Mouse (Mus musculus): ENCODE results near the gene Hdgfl2. TPM values are rescaled to one million over a fixed set of nuclear protein-coding genes. Genes with fewer than 3 reads are reported as not detected.

Gene Hdgfl2
- total and polyA plus RNA-seq, 2 experiments from 2014 or later = 96.4 to 114 TPM

- H3K4me1 ChIP-seq (ENCODE audit: insufficient read depth) = no peaks in the 10 kb centered on the region
- no peak overlapping the region for H3K9ac ChIP-seq
- ATAC-seq (no peak), DNase-seq (no peak)
- H3K4me3 ChIP-seq (ENCODE audit: low read depth, low read length) = no peak overlapping the region
- H3K9me3 ChIP-seq (ENCODE audit: low read length) = peaks cover 12% of the 10 kb centered on the region; the same call in 1 of the 2 replicates
- no peak overlapping the region for H3K4me2 ChIP-seq (ENCODE audit: low read depth)
- WGBS = 50% methylated on average over 12 of the region's 12 CpGs
- H3K27ac ChIP-seq (ENCODE audit: low read depth, low read length) = no peak overlapping the region
- no peak for TF ChIP-seq CTCF (IDR thresholded peaks at IDR 0.05; ENCODE audit: low read depth)
- H3K36me3 ChIP-seq (ENCODE audit: insufficient read depth) = peaks cover 16% of the 10 kb centered on the region
- peaks cover 33% of the 10 kb centered on the region for H3K27me3 ChIP-seq (ENCODE audit: insufficient read depth, low read length)
These were observed 40.0 kb downstream of the Hdgfl2 start for GRCm38 (mm10) chr17:56119431-56119830.

DNA sequence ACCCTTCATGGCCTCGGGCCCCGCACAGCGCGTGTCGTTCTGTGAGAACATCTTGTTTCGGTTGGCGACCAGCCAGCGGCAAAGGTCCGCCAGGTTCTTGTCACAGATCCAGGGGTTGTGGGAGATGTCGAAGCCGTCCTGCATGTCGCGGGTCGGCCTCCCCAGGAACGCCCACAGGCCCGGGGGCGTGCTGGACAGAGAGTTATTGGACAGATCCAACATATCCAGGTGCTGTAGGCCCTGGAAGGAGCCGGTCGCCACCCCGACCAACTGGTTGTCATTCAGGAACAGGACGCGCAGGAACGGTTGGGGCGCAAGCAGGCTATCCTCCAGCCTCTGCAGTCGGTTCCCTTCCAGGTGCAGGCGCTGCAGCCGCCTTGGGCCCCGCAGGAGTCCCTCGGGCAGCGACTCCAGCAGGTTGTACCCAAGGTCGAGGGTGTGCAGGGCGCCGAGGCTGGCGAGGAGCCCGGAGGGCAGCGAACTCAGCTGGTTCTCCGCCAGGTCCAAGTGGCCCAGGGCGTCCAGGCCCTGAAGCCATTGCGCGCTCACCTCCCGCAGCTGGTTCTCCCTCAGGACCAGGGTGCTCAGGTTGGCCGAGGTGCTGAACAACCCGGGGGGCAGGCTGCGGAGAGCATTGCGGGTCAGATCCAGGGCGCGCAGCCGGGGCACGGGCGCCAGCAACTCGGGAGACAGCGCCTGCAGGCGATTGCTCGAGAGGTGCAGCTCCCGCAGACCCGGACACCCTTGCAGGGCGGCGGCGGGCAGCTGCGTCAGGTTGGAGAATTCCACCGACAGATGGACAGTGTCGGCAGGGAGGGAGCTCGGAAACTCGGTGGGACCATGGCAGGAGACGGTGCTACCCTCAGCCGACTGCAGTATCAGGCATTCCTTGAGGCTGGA is 40.8 kb downstream of the Hdgfl2 start:
- Histone ChIP-seq H3K36me3 (ENCODE audit: insufficient read depth) (peaks cover 22% of the 10 kb centered on the region), H3K9ac (no peak overlapping the region), H3K27ac (ENCODE audit: low read depth, low read length) (no peak overlapping the region), H3K27me3 (ENCODE audit: insufficient read depth, low read length) (peaks cover 33% of the 10 kb centered on the region), H3K4me3 (ENCODE audit: low read depth, low read length) (no peak overlapping the region), H3K4me1 (ENCODE audit: insufficient read depth) (no peaks in the 10 kb centered on the region), H3K9me3 (ENCODE audit: low read length) (peaks cover 12% of the 10 kb centered on the region; the same call in 1 of the 2 replicates), H3K4me2 (ENCODE audit: low read depth) (no peak overlapping the region)
- DNase-seq (no peak), ATAC-seq (no peak)
- WGBS = 7% methylated on average over 66 of the region's 66 CpGs
- no peak for TF ChIP-seq CTCF (IDR thresholded peaks at IDR 0.05; ENCODE audit: low read depth)

DNA sequence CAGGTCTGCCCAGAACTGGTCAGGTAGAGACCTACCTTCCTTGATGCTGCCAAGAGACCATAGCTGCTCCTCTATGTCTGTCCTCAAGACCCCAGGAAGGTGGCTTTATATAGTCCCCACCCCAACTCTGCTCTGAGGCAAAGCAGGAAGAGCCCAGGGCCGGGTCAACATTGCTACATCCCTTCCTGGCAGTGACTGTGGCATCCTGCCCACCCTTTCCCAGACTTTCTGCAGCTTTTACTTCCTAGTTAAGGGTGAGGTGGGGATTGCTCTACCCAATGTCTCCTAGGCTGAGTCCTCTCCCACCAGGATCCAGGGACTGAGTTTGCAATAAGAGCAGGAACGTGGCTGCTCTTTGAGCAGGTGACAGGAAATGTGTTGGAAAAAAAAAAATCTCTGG is 42.4 kb downstream of the Hdgfl2 start, which contains the start of gene Lrg1:
Gene Lrg1 (minus strand): TSS at position 176 of the 400 bp plus-strand sequence.
- no peak within 1 kb of the TSS for H3K9ac ChIP-seq
- H3K27me3 ChIP-seq (ENCODE audit: insufficient read depth, low read length) = peaks cover 33% of the 10 kb centered on the region
- H3K9me3 ChIP-seq (ENCODE audit: low read length) = peaks cover 12% of the 10 kb centered on the region; the same call in 1 of the 2 replicates
- DNase-seq (no peak), ATAC-seq (no peak)
- H3K4me1 ChIP-seq (ENCODE audit: insufficient read depth) = no peaks in the 10 kb centered on the region
- WGBS = 57% methylated on average over 2 of the region's 2 CpGs
- H3K4me2 ChIP-seq (ENCODE audit: low read depth) = no peak within 1 kb of the TSS
- no peak for TF ChIP-seq CTCF (IDR thresholded peaks at IDR 0.05; ENCODE audit: low read depth)
- no peak within 1 kb of the TSS for H3K4me3 ChIP-seq (ENCODE audit: low read depth, low read length)
- peaks cover 36% of the 10 kb centered on the region for H3K36me3 ChIP-seq (ENCODE audit: insufficient read depth)
- H3K27ac ChIP-seq (ENCODE audit: low read depth, low read length) = no peak within 1 kb of the TSS

GRCm38 (mm10) chr17:56123161-56123560 is 43.7 kb downstream of the Hdgfl2 start:
- peaks cover 33% of the 10 kb centered on the region for H3K27me3 ChIP-seq (ENCODE audit: insufficient read depth, low read length)

GRCm38 (mm10) chr17:56123681-56124340 is 44.4 kb downstream of the Hdgfl2 start:
- Histone ChIP-seq H3K4me1 (ENCODE audit: insufficient read depth) (no peaks in the 10 kb centered on the region), H3K9me3 (ENCODE audit: low read length) (peaks cover 12% of the 10 kb centered on the region; the same call in 1 of the 2 replicates), H3K27ac (ENCODE audit: low read depth, low read length) (no peak overlapping the region), H3K36me3 (ENCODE audit: insufficient read depth) (peaks cover 54% of the 10 kb centered on the region), H3K9ac (no peak overlapping the region), H3K4me3 (ENCODE audit: low read depth, low read length) (no peak overlapping the region), H3K4me2 (ENCODE audit: low read depth) (peak overlapping the region; percentile 39; the same call in 1 of the 2 replicates), H3K27me3 (ENCODE audit: insufficient read depth, low read length) (peaks cover 27% of the 10 kb centered on the region)
- TF ChIP-seq CTCF (IDR thresholded peaks at IDR 0.05; ENCODE audit: low read depth) = no peak
- 60% methylated on average over 58 of the region's 59 CpGs for WGBS
- DNase-seq (no peak), ATAC-seq (no peak)

More at GRCm38 (mm10) chr17:56123161-56123560, 43.7 kb downstream of the Hdgfl2 start:
- no peak for ATAC-seq
- no peak for TF ChIP-seq CTCF (IDR thresholded peaks at IDR 0.05; ENCODE audit: low read depth)
- Histone ChIP-seq H3K4me1 (ENCODE audit: insufficient read depth) (no peaks in the 10 kb centered on the region), H3K9me3 (ENCODE audit: low read length) (peaks cover 12% of the 10 kb centered on the region; the same call in 1 of the 2 replicates), H3K36me3 (ENCODE audit: insufficient read depth) (peaks cover 49% of the 10 kb centered on the region), H3K4me2 (ENCODE audit: low read depth) (no peak overlapping the region), H3K4me3 (ENCODE audit: low read depth, low read length) (no peak overlapping the region), H3K9ac (no peak overlapping the region), H3K27ac (ENCODE audit: low read depth, low read length) (no peak overlapping the region)
- WGBS = 90% methylated on average over 12 of the region's 12 CpGs
- no peak for DNase-seq

GRCm38 (mm10) chr17:56124377-56125275 is 45.2 kb downstream of the Hdgfl2 start:
- Histone ChIP-seq H3K4me2 (ENCODE audit: low read depth) (peak overlapping the region; percentile 39), H3K9ac (no peak overlapping the region), H3K27me3 (ENCODE audit: insufficient read depth, low read length) (peaks cover 24% of the 10 kb centered on the region), H3K27ac (ENCODE audit: low read depth, low read length) (no peak overlapping the region), H3K4me1 (ENCODE audit: insufficient read depth) (no peaks in the 10 kb centered on the region), H3K4me3 (ENCODE audit: low read depth, low read length) (no peak overlapping the region), H3K36me3 (ENCODE audit: insufficient read depth) (peaks cover 62% of the 10 kb centered on the region), H3K9me3 (ENCODE audit: low read length) (peaks cover 12% of the 10 kb centered on the region; the same call in 1 of the 2 replicates)
- TF ChIP-seq CTCF (IDR thresholded peaks at IDR 0.05; ENCODE audit: low read depth) = peak; percentile 76
- ATAC-seq (peak; percentile 14; the same call in 1 of the 2 replicates), DNase-seq (peak; percentile 59)
- 15% methylated on average over 59 of the region's 59 CpGs for WGBS

All from forebrain, postnatal 0 days (tissue).